Mouse (Mus musculus): ENCODE data around the gene Hunk.

DNA sequence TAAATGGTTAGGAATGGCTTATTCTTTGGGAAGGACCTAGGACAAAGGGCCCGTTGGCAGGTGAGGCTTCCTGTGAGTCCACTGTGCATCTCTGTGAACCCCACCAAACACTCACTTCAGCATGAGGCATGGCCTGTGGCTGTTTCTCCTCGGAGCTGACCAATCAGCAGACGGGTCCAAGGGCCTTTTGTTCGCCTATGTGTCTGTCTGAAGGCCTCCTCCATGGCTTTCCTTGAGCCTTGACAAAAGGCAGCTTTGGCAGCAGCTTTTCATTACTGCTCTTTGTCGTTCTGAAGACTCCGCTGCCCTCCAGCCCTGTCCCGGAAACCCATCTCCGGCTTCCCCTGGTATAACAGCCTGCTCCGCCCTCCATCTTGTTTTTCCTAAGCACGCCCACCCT is 54.8 kb downstream of the Hunk start:
- no peak for TF ChIP-seq CTCF (IDR thresholded peaks at IDR 0.05 in 2 of 3, conservative IDR thresholded peaks at IDR 0.05 in 1 of 3; ENCODE audit: control insufficient read depth in 1 of 3, insufficient read depth in 1 of 3, low read depth in 2 of 3, low read length in 3 of 3, poor library complexity in 1 of 3, severe bottlenecking in 1 of 3)
- TF ChIP-seq ZC3H11A (IDR thresholded peaks at IDR 0.05; ENCODE audit: low read depth, low read length): no peak
- TF ChIP-seq POLR2A (IDR thresholded peaks at IDR 0.05; ENCODE audit: control insufficient read depth in 1 of 2, insufficient read depth in 1 of 2, low read depth in 1 of 2, low read length in 2 of 2, poor library complexity in 1 of 2): no peak
- TF ChIP-seq NRF1 (IDR thresholded peaks at IDR 0.05; ENCODE audit: insufficient read depth, low read depth, low read length, poor library complexity, severe bottlenecking): no peak
- TF ChIP-seq USF1 (IDR thresholded peaks at IDR 0.05; ENCODE audit: low read depth, low read length): no peak
- no peak for TF ChIP-seq TAL1 (IDR thresholded peaks at IDR 0.05; ENCODE audit: low read length)
- TF ChIP-seq EP300 (IDR thresholded peaks at IDR 0.05; ENCODE audit: low read depth in 1 of 2, low read length in 2 of 2): no peak

Data from MEL (cell line).